ENCODE assay signal across 8 mouse cellular contexts in the genomic region with DNA sequence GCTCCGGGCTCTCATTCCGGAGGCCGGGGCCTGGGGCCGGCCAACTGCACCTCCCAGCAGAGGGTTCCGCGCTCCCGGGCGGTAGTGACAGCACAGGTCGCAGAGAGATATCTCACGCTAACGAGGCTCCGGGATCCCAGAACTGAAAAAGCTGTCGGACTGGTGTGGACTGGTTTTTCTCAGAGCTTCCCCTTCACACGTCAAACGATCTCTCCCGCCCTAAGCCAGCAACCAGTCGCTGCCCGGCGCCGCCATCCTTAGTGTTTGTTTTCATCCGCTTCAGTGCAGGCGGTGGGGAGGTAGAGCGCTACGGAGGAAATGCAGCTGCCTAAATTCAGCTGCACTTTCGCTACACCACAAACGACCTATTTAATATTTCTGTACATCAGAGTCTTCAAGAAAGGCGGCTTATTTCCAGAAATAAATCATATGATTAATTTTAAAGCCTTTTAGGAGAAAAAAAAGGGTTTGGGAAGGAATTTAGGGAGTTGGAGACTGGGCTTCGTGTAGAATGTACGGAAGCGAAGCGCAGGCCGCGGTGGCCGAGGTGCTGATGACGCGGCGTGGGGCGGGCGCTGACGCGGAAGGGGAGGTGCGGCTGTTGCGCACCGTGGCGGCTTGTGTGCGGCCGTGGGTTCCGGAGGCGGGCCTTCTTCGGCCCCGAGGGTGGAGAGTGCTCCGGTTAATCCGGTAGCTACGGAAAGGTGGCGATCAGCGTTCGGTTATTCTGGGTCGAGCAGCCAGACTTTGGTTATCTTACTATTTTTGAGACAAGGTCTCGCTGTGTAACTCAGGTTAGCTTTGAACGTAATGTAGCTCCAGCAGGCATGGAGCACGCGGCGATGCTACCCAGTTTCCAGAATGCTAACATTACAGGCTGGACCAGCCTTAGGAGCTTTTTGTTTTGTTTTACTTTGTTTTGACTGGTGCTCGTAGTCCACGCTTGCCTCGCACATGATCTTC. TPM values are rescaled to one million over a fixed set of nuclear protein-coding genes. Genes with fewer than 3 reads are reported as not detected.
DNase-seq lines count a peak whose midpoint lies in the region; ATAC-seq lines count a peak whose summit lies in the region.

A gene (minus strand): TSS at position 305 of the 963 bp plus-strand sequence.
A gene (plus strand): TSS at position 581 of the 963 bp plus-strand sequence.

- H3K4me2 ChIP-seq in embryonic facial prominence, embryonic 14.5 days (ENCODE audit: low read depth, low read length) = peak within 1 kb of the TSS; percentile 81
- peak within 1 kb of the TSS; percentile 76 for H3K4me2 ChIP-seq in kidney, embryonic 14.5 days (replicated peaks; ENCODE audit: low read depth, low read length)
- H3K4me2 ChIP-seq in limb, embryonic 15.5 days = peak within 1 kb of the TSS; percentile 60

- H3K27me3 ChIP-seq in embryonic facial prominence, embryonic 14.5 days (replicated peaks; ENCODE audit: control insufficient read depth, insufficient read depth, low read length) = no peaks in the 10 kb centered on the region
- H3K27me3 ChIP-seq in kidney, embryonic 14.5 days (ENCODE audit: control insufficient read depth, insufficient read depth, low read length) = no peaks in the 10 kb centered on the region
- H3K27me3 ChIP-seq in limb, embryonic 15.5 days = no peaks in the 10 kb centered on the region

- no peaks in the 10 kb centered on the region for H3K36me3 ChIP-seq in embryonic facial prominence, embryonic 14.5 days (ENCODE audit: control insufficient read depth, insufficient read depth, low read length)
- 0 out of 2 replicates have a peak, but pooled peaks cover 3% of the 10 kb centered on the region for H3K36me3 ChIP-seq in kidney, embryonic 14.5 days (ENCODE audit: control insufficient read depth, insufficient read depth, low read length)
- H3K36me3 ChIP-seq in limb, embryonic 15.5 days = no peaks in the 10 kb centered on the region; the same call in 1 of the 2 replicates

- peak within 1 kb of the TSS; percentile 91 for H3K27ac ChIP-seq in embryonic facial prominence, embryonic 14.5 days (replicated peaks; ENCODE audit: low read depth, low read length)
- H3K27ac ChIP-seq in kidney, embryonic 14.5 days (ENCODE audit: low read depth, low read length) = peak within 1 kb of the TSS; percentile 79
- H3K27ac ChIP-seq in limb, embryonic 15.5 days = peak within 1 kb of the TSS; percentile 91

- peak; percentile 87 for DNase-seq in 3T3-L1 (ENCODE audit: low read depth, low spot score)
- peak; percentile 84 to 87 for DNase-seq in adrenal gland, postnatal 4 days (ENCODE audit: low spot score in 2 of 2)
- peak; percentile 96 for DNase-seq in embryonic facial prominence, embryonic 14.5 days (ENCODE audit: low spot score)
- peak; percentile 88 to 91 for DNase-seq in heart, adult 9 months (ENCODE audit: low spot score in 2 of 2)
- DNase-seq in monocyte, adult 2 months (ENCODE audit: low read depth in 1 of 2, low spot score in 2 of 2) = peak; percentile 77 to 89
- DNase-seq in spleen, postnatal 36 days (ENCODE audit: low spot score in 2 of 2) = peak; percentile 92 to 93

- H3K9ac ChIP-seq in embryonic facial prominence, embryonic 14.5 days (ENCODE audit: low read depth, low read length) = peak within 1 kb of the TSS; percentile 90
- peak within 1 kb of the TSS; percentile 84 for H3K9ac ChIP-seq in kidney, embryonic 14.5 days (ENCODE audit: low read depth, low read length)
- H3K9ac ChIP-seq in limb, embryonic 15.5 days = peak within 1 kb of the TSS; percentile 66

- no peaks in the 10 kb centered on the region for H3K9me3 ChIP-seq in embryonic facial prominence, embryonic 14.5 days (ENCODE audit: control insufficient read depth, low read length)
- no peaks in the 10 kb centered on the region for H3K9me3 ChIP-seq in kidney, embryonic 14.5 days (ENCODE audit: control insufficient read depth, low read length)
- no peaks in the 10 kb centered on the region for H3K9me3 ChIP-seq in limb, embryonic 15.5 days

- H3K4me3 ChIP-seq in embryonic facial prominence, embryonic 14.5 days (ENCODE audit: low read depth, low read length) = peak within 1 kb of the TSS; percentile 95
- H3K4me3 ChIP-seq in kidney, embryonic 14.5 days (ENCODE audit: low read length) = peak within 1 kb of the TSS; percentile 98
- H3K4me3 ChIP-seq in limb, embryonic 15.5 days = peak within 1 kb of the TSS; percentile 100

- peaks cover 11% of the 10 kb centered on the region for H3K4me1 ChIP-seq in embryonic facial prominence, embryonic 14.5 days (ENCODE audit: control insufficient read depth, insufficient read depth, low read length)
- H3K4me1 ChIP-seq in kidney, embryonic 14.5 days (ENCODE audit: control insufficient read depth, insufficient read depth, low read length) = peaks cover 7% of the 10 kb centered on the region; the same call in 1 of the 2 replicates
- peaks cover 17% of the 10 kb centered on the region for H3K4me1 ChIP-seq in limb, embryonic 15.5 days

- ATAC-seq in embryonic facial prominence, embryonic 14.5 days (ENCODE audit: low read depth) = peak; percentile 98
- peak; percentile 99 for ATAC-seq in kidney, embryonic 14.5 days (ENCODE audit: low FRiP score, low TSS enrichment)
- ATAC-seq in limb, embryonic 15.5 days (ENCODE audit: insufficient number of reproducible peaks, low FRiP score, low TSS enrichment, low read depth) = peak; percentile 96

- WGBS in embryonic facial prominence, embryonic 14.5 days = under 1% methylated on average over 65 of the region's 66 CpGs
- WGBS in kidney, embryonic 14.5 days = under 1% methylated on average over 66 of the region's 66 CpGs
- WGBS in limb, embryonic 15.5 days = under 1% methylated on average over 66 of the region's 66 CpGs

RNA-seq across cellular contexts. Expression of the first gene that starts in this region (rescaled TPM):
- total RNA-seq in adrenal gland, postnatal 4 days (2021) = 10 to 100 TPM; 62.3 to 64.2 TPM
- 27.2 and 31.0 TPM in 2 replicates for polyA plus RNA-seq in embryonic facial prominence, embryonic 14.5 days (2014; fragmentation: Nextera tagmentation; extraction: Ambion mirVana)
- polyA plus RNA-seq in kidney, embryonic 14.5 days (2014; fragmentation: Nextera tagmentation; extraction: Ambion mirVana) = 18.4 and 26.6 TPM in 2 replicates
- 32.3 and 33.7 TPM in 2 replicates for polyA plus RNA-seq in limb, embryonic 15.5 days (2015; fragmentation: Nextera tagmentation; extraction: Ambion mirVana)

RNA-seq across cellular contexts. Expression of the second gene that starts in this region (rescaled TPM):
- 10 to 100 TPM; 13.5 to 14.6 TPM for total RNA-seq in adrenal gland, postnatal 4 days (2021)
- 11.9 and 14.7 TPM in 2 replicates for polyA plus RNA-seq in embryonic facial prominence, embryonic 14.5 days (2014; fragmentation: Nextera tagmentation; extraction: Ambion mirVana)
- 13.3 and 21.2 TPM in 2 replicates for polyA plus RNA-seq in kidney, embryonic 14.5 days (2014; fragmentation: Nextera tagmentation; extraction: Ambion mirVana)
- 20.9 and 21.9 TPM in 2 replicates for polyA plus RNA-seq in limb, embryonic 15.5 days (2015; fragmentation: Nextera tagmentation; extraction: Ambion mirVana)

Comparison
In these comparisons a context has a peak if more than half of its experiments do, and no peak if none do; other contexts are left out.
1. Peak in every context shown above with its lines: DNase-seq, ATAC-seq, H3K4me3 ChIP-seq and H3K27ac ChIP-seq.